Mouse (Mus musculus): ENCODE data around the gene Gm21970.

The Gm21970 gene

GRCm38 (mm10) chr16:91372577-91373472 is 18.7 kb upstream of the Gm21970 start, which contains the start of gene Ifnar2:
Gene Ifnar2, plus strand, starts transcription at chr16:91372783.
- DNase-seq (ENCODE audit: low spot score): peak; percentile 29

- DNase-seq (ENCODE audit: low spot score): no peak
These were observed 17.9 kb upstream of the Gm21970 start for GRCm38 (mm10) chr16:91373473-91374252.

- no peak for DNase-seq (ENCODE audit: low spot score)
These were observed 17.3 kb upstream of the Gm21970 start for GRCm38 (mm10) chr16:91374253-91374634.

GRCm38 (mm10) chr16:91376701-91377100 is 14.8 kb upstream of the Gm21970 start:
- DNase-seq (ENCODE audit: low spot score): no peak

GRCm38 (mm10) chr16:91378431-91378986 is 13.0 kb upstream of the Gm21970 start:
- DNase-seq (ENCODE audit: low spot score): no peak

GRCm38 (mm10) chr16:91378991-91379390 is 12.5 kb upstream of the Gm21970 start:
- DNase-seq (ENCODE audit: low spot score): no peak

- no peak for DNase-seq (ENCODE audit: low spot score)
These were observed 12.1 kb upstream of the Gm21970 start for GRCm38 (mm10) chr16:91379412-91379811.

GRCm38 (mm10) chr16:91380151-91380550 is 11.4 kb upstream of the Gm21970 start:
- no peak for DNase-seq (ENCODE audit: low spot score)

- no peak for DNase-seq (ENCODE audit: low spot score)
These were observed 9.9 kb upstream of the Gm21970 start for GRCm38 (mm10) chr16:91381606-91382005.

- DNase-seq (ENCODE audit: low spot score): no peak
These were observed 9.2 kb upstream of the Gm21970 start for GRCm38 (mm10) chr16:91382261-91382790.

- no peak for DNase-seq (ENCODE audit: low spot score)
These were observed 7.3 kb upstream of the Gm21970 start for GRCm38 (mm10) chr16:91384221-91384620.

GRCm38 (mm10) chr16:91385621-91386020 is 5.9 kb upstream of the Gm21970 start:
- DNase-seq (ENCODE audit: low spot score): no peak

GRCm38 (mm10) chr16:91386419-91387120 is 5.0 kb upstream of the Gm21970 start:
- DNase-seq (ENCODE audit: low spot score): no peak

- no peak for DNase-seq (ENCODE audit: low spot score)
These were observed 4.4 kb upstream of the Gm21970 start for GRCm38 (mm10) chr16:91387121-91387486.

GRCm38 (mm10) chr16:91390100-91390499 is 1.4 kb upstream of the Gm21970 start:
- no peak for DNase-seq (ENCODE audit: low spot score)

- no peak for DNase-seq (ENCODE audit: low spot score)
These were observed 3.4 kb downstream of the Gm21970 start for GRCm38 (mm10) chr16:91394826-91395410.

GRCm38 (mm10) chr16:91395633-91396392 is 4.3 kb downstream of the Gm21970 start:
- no peak for DNase-seq (ENCODE audit: low spot score)

- no peak for DNase-seq (ENCODE audit: low spot score)
These were observed 5.5 kb downstream of the Gm21970 start for GRCm38 (mm10) chr16:91396844-91397537.

- DNase-seq (ENCODE audit: low spot score): no peak
These were observed 6.5 kb downstream of the Gm21970 start for GRCm38 (mm10) chr16:91398030-91398429.

- no peak for DNase-seq (ENCODE audit: low spot score)
These were observed 7.4 kb downstream of the Gm21970 start for GRCm38 (mm10) chr16:91398944-91399343.
